Mouse (Mus musculus) spleen, adult 2 months (tissue): ENCODE results near the gene Spen.

Source experiments
- CTCF ChIP-seq: fragments of 200-500 bp; IDR thresholded peaks from 2 replicates; pipeline ENCODE4 v1.5.1; 2011; ENCODE audit warnings: mild to moderate bottlenecking, inconsistent platforms; ENCODE audit not compliant: insufficient read depth, insufficient read length, insufficient replicate concordance; ENCODE audit errors: extremely low read depth
- POLR2A ChIP-seq: fragments of 200-500 bp; IDR thresholded peaks from 2 replicates; pipeline ENCODE4 v1.6.1; 2011; ENCODE audit warnings: low read depth, low read length, inconsistent platforms

GRCm38 (mm10) chr4:141539213-141539767 is 893 bp upstream of the Spen start:
- no peak for TF ChIP-seq POLR2A
- no peak for TF ChIP-seq CTCF
